Mouse (Mus musculus) heart, embryonic 14.5 days (tissue): ENCODE data around the gene Rock2. TPM values are rescaled to one million over a fixed set of nuclear protein-coding genes. Genes with fewer than 3 reads are reported as not detected.
A peak's percentile ranks its signal among the peaks of the same experiment; 100 is the strongest.

ENCODE experiments used
- ATAC-seq: fragments of 200-750 bp; cut with Nextera tagmentation; 2 replicates; pipeline ENCODE4 v1.8.0; 2017; ENCODE audit warnings: low read depth, moderate TSS enrichment; ENCODE audit not compliant: insufficient number of reproducible peaks, insufficient read depth, low FRiP score
- H3K27ac ChIP-seq, 2 experiments: fragments of 200-500 bp in 1 of 2; fragments of 300-500 bp in 1 of 2; sonication (generic) in 1 of 2; replicated peaks in 1 of 2; 2 replicates each; pipeline ENCODE4 v1.5.1; 2012 to 2014; ENCODE audit warnings: low read depth in 2 of 2, low read length in 2 of 2, control low read depth in 1 of 2, mild to moderate bottlenecking in 1 of 2, mixed read lengths in 1 of 2; ENCODE audit not compliant: control insufficient read depth in 1 of 2, insufficient read depth in 1 of 2
- H3K27me3 ChIP-seq: fragments of 300-500 bp; sonication (generic); 2 replicates; pipeline ENCODE4 v1.6.1; 2014; ENCODE audit warnings: mild to moderate bottlenecking, low read length, control low read depth; ENCODE audit not compliant: control insufficient read depth, insufficient read depth
- H3K36me3 ChIP-seq: fragments of 300-500 bp; sonication (generic); 2 replicates; pipeline ENCODE4 v1.6.1; 2014; ENCODE audit warnings: mild to moderate bottlenecking, control low read depth, low read length, mixed read lengths; ENCODE audit not compliant: control insufficient read depth, insufficient read depth
- H3K4me1 ChIP-seq, 2 experiments: fragments of 200-500 bp in 1 of 2; fragments of 300-500 bp in 1 of 2; sonication (generic) in 1 of 2; 2 replicates each; pipeline ENCODE4 v1.6.1; 2012 to 2014; ENCODE audit warnings: low read length in 2 of 2, control low read depth in 1 of 2, mixed read lengths in 1 of 2; ENCODE audit not compliant: control insufficient read depth in 2 of 2, insufficient read depth in 2 of 2
- H3K4me2 ChIP-seq: fragments of 300-500 bp; sonication (generic); 2 replicates; pipeline ENCODE4 v1.6.1; 2014; ENCODE audit warnings: mild to moderate bottlenecking, low read length
- H3K4me3 ChIP-seq, 2 experiments: fragments of 200-500 bp in 1 of 2; fragments of 300-500 bp in 1 of 2; sonication (generic) in 1 of 2; 2 replicates each; pipeline ENCODE4 v1.5.1; 2012 to 2014; ENCODE audit warnings: low read length in 2 of 2, mild to moderate bottlenecking in 2 of 2, control low read depth in 1 of 2, low read depth in 1 of 2, moderate library complexity in 1 of 2; ENCODE audit not compliant: control insufficient read depth in 1 of 2, insufficient read depth in 1 of 2
- H3K9ac ChIP-seq: fragments of 300-500 bp; sonication (generic); 2 replicates; pipeline ENCODE4 v1.6.1; 2014; ENCODE audit warnings: mild to moderate bottlenecking, low read length
- H3K9me3 ChIP-seq: fragments of 300-500 bp; sonication (generic); 2 replicates; pipeline ENCODE4 v1.6.1; 2016; ENCODE audit warnings: low read length, control low read depth; ENCODE audit not compliant: control insufficient read depth
- WGBS: fragments of 180-500 bp; shearing (Covaris S2); extraction: QIAGEN DNeasy Blood & Tissue Kit; methylation state at CpG from one replicate; pipeline ENCODE4 v1.1.7; 2014; 5-methylcytosine and 5-hydroxymethylcytosine counted together
- polyA plus RNA-seq: library from polyadenylated mRNA; unstranded; fragments of >200 nt; fragmentation: Nextera tagmentation; extraction: Ambion mirVana; gene quantifications from 2 replicates; pipeline ENCODE4 v1.2.1, GENCODE M21; 2014

The Rock2 gene
- polyA plus RNA-seq, 1 experiment from 2014 or later, result 24.8 TPM

DNA sequence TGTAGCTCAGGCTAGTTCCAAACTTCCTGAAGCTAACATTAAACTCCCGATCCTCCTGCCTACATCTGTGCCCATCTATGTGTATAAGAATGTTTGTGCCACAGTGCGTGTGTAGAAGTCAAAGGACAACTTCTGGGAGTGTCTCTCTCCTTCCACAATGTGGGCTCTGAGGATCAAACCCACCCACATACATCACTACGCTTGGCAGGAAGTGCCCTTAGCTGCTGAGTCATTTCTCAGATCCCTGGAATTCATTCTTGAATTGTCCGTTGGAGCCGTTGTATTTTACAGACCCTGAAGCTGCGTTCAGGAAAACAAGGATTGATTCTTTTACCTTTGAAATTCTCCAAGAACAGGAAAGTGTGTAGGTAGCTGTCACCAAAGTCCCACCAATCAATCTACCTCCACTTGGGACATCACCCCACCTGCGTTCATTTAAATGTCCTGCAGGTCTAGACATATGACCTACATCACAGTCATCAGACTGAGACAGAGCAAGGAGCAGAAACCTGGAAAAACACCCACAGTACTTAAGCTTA is 21.7 kb upstream of the Rock2 start:
- Histone ChIP-seq H3K4me3 (no peak overlapping the region), H3K27ac (no peak overlapping the region), H3K9ac (no peak overlapping the region), H3K27me3 (no peaks in the 10 kb centered on the region), H3K4me2 (no peak overlapping the region), H3K9me3 (no peaks in the 10 kb centered on the region), H3K36me3 (no peaks in the 10 kb centered on the region), H3K4me1 (peaks cover 52 to 72% of the 10 kb centered on the region in 2 experiments)
- ATAC-seq, result no peak
- WGBS, result 56% methylated on average over 7 of the region's 7 CpGs

DNA sequence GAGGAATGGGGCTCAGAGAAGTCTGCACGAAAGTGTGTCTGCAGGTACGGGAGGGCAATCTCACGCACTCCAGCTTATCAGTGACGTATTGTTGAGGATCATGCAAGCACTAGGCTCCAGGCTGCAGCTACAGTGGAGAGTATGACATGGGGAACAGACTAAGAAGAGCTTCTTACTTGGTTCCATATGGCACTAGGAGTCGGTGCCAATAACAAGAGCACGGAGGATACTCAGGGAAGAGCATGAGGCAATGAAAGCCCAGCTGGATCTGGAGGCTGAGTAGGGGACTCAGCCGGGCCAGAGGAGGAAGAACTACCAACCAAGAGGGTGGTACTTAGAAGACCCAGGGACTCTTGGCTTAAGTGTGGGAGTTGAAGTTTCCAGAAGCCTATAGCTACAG is 21.1 kb upstream of the Rock2 start:
- Histone ChIP-seq H3K36me3 (no peaks in the 10 kb centered on the region), H3K9me3 (no peaks in the 10 kb centered on the region), H3K27ac (no peak overlapping the region), H3K27me3 (no peaks in the 10 kb centered on the region), H3K4me2 (no peak overlapping the region), H3K9ac (no peak overlapping the region), H3K4me3 (no peak overlapping the region), H3K4me1 (peaks cover 50 to 76% of the 10 kb centered on the region in 2 experiments)
- no peak for ATAC-seq
- 48% methylated on average over 7 of the region's 7 CpGs for WGBS

DNA sequence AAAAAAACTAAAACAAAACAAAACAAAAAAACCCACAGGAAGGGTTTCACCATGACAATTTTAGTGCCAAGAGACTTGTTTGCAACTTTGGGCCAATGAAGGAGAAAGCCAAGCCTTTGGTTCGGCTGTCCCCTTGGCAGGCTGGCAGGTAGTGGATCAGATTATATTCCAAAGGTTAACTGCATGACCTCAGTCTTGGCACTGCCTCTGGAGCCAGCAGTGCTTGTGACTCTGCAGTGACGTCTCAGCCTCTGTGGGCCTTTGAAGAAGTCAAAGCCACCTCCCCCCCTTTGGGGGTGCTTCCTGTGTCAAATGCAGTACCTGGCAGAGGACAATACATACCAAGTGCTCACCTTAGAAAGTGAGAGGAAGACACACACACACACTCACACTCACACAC is 20.6 kb upstream of the Rock2 start:
- WGBS, result 33% methylated on average over 2 of the region's 2 CpGs
- Histone ChIP-seq H3K4me1 (peaks cover 44 to 74% of the 10 kb centered on the region in 2 experiments), H3K4me2 (no peak overlapping the region), H3K4me3 (no peak overlapping the region), H3K9me3 (no peaks in the 10 kb centered on the region), H3K27me3 (no peaks in the 10 kb centered on the region), H3K27ac (no peak overlapping the region), H3K9ac (no peak overlapping the region), H3K36me3 (no peaks in the 10 kb centered on the region)
- no peak for ATAC-seq

DNA sequence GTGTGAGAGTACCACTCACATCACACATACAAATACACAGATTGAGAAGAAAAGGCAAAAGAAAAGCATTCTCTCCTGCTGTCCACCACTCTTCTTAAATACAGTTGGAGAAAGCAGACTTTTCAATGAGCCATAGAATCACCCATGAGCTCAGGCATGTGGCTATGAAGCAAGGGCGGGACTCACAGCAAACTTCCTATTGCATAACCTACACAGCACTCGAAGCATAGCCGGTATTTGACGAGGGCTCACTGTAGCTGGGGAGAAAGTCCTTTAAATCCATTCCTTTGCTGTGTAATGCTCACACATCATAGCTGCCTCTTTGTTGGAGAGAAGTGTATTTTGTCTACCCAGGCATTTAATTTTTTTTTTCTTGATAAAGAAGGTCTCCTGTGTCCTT is 19.4 kb upstream of the Rock2 start:
- Histone ChIP-seq H3K4me3 (no peak overlapping the region), H3K4me1 (peaks cover 34 to 62% of the 10 kb centered on the region in 2 experiments), H3K9me3 (no peaks in the 10 kb centered on the region), H3K4me2 (no peak overlapping the region), H3K27me3 (no peaks in the 10 kb centered on the region), H3K27ac (no peak overlapping the region), H3K36me3 (no peaks in the 10 kb centered on the region), H3K9ac (no peak overlapping the region)
- 37% methylated on average over 4 of the region's 4 CpGs for WGBS
- no peak for ATAC-seq

DNA sequence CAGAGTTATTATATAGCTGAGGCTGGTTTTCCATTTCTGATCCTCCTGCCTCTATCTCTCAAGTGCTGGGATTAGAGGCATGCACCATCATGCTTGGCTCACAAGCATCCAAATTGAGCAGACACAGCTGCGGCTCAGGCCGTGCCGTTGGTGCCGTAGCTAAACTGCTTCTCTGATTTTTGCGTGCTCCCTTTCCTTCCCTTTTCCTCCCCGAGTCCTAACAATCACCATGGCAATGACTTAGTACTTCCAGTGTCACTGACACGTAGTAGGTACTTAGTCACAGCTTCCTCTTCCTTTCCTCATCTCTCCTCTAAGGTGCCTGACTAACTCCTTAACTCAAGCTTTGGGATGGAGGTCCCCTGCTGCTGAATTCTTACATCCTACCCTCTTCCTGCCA is 19.0 kb upstream of the Rock2 start:
- no peaks in the 10 kb centered on the region for H3K36me3 ChIP-seq
- no peak overlapping the region for H3K4me3 ChIP-seq
- H3K9me3 ChIP-seq, result no peaks in the 10 kb centered on the region
- H3K4me1 ChIP-seq, result peaks cover 30 to 58% of the 10 kb centered on the region in 2 experiments
- no peak for ATAC-seq
- 55% methylated on average over 7 of the region's 7 CpGs for WGBS
- no peak overlapping the region for H3K27ac ChIP-seq
- no peak overlapping the region for H3K9ac ChIP-seq
- no peaks in the 10 kb centered on the region for H3K27me3 ChIP-seq
- no peak overlapping the region for H3K4me2 ChIP-seq

DNA sequence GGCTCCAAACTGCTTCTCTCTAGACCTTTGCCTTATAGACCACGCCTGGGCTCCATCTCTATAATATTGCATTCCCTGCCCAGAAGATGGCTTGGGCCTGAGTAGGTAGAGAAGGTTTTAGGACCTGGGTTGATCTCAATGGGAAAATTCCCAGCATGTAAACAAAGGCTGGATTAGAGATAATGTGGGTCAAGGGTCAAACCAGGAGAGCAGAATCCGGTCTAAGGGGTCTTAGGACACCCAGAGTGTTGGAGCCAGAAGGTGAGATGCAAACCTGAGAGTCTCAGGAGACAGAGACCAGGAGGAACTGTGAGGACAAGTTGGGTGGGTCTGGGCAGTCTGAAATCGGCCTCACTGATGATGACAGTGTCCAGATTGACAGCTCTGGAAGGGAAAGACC is 18.0 kb upstream of the Rock2 start:
- Histone ChIP-seq H3K36me3 (no peaks in the 10 kb centered on the region), H3K9me3 (no peaks in the 10 kb centered on the region), H3K4me3 (no peak overlapping the region), H3K4me2 (no peak overlapping the region), H3K27me3 (no peaks in the 10 kb centered on the region), H3K9ac (no peak overlapping the region), H3K4me1 (peaks cover 27 to 54% of the 10 kb centered on the region in 2 experiments), H3K27ac (no peak overlapping the region)
- ATAC-seq, result no peak
- WGBS, result 50% methylated on average over 3 of the region's 3 CpGs

DNA sequence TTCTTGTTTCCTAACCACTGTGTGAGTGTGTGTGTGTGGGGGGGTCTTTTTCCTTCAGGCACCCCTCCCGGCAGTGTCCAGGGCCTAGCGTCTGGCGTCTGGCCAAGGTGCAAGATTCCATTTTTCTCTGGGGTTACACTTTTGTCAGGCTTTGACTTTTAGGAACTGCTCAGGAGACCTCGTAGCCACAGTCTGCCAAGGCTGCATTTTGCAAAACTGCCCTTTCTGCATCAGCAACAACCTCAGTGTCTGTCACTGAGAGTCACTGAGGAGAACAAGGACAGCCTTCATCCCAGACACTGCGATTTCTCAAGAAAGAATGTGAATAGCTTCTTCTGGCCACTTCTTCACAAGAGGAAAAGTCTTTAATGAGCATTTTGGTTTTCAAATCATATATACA is 17.6 kb upstream of the Rock2 start:
- Histone ChIP-seq H3K27ac (peak overlapping the region in 1 of 2 experiments; percentile 15; a peak in 1 of 4 replicates), H3K36me3 (no peaks in the 10 kb centered on the region), H3K9ac (no peak overlapping the region), H3K27me3 (no peaks in the 10 kb centered on the region), H3K9me3 (no peaks in the 10 kb centered on the region), H3K4me3 (no peak overlapping the region), H3K4me1 (peaks cover 27 to 54% of the 10 kb centered on the region in 2 experiments), H3K4me2 (no peak overlapping the region)
- 36% methylated on average over 5 of the region's 5 CpGs for WGBS
- ATAC-seq, result no peak

DNA sequence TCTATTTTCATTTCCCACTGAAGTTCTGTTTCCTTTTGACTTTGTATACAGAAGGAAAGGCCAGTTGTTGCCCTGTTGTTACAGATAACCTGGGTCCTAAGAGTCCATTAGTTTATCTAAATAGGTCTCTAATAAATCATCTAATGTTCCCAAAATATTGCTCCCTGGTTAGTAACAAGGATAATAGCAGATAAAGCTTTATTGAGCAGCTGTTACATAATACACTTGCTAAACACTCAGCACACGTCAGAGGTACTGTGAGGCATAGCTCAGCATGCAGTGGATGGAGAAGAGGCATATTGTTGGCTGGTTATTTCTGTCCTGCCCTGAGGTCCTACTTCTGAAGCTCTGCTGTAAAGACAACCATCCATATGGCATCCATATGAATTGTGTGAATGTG is 17.0 kb upstream of the Rock2 start:
- WGBS, result 20% methylated on average over 1 of the region's 1 CpGs
- H3K27me3 ChIP-seq, result no peaks in the 10 kb centered on the region
- no peaks in the 10 kb centered on the region for H3K9me3 ChIP-seq
- ATAC-seq, result no peak
- no peak overlapping the region for H3K9ac ChIP-seq
- peaks cover 27 to 59% of the 10 kb centered on the region in 2 experiments for H3K4me1 ChIP-seq
- H3K27ac ChIP-seq, result peak overlapping the region in 1 of 2 experiments; percentile 15; a peak in 1 of 4 replicates
- H3K4me2 ChIP-seq, result no peak overlapping the region
- no peak overlapping the region for H3K4me3 ChIP-seq
- H3K36me3 ChIP-seq, result no peaks in the 10 kb centered on the region
